Mouse (Mus musculus) 3134 (cell line): Measurements from ENCODE around the gene Plin5.

Source experiments
- DNase-seq: peaks from one replicate; pipeline ENCODE4 v3.0.0-alpha.2; 2011; ENCODE audit warnings: low spot score; ENCODE audit not compliant: insufficient read length; ENCODE audit errors: extremely low read depth

Gene Plin5

GRCm38 (mm10) chr17:56133457-56134363, 16.3 kb upstream of the Plin5 start:
- peak; percentile 83 for DNase-seq

GRCm38 (mm10) chr17:56132661-56133060, 15.3 kb upstream of the Plin5 start:
- peak; percentile 57 for DNase-seq

GRCm38 (mm10) chr17:56131814-56132213, 14.4 kb upstream of the Plin5 start:
- peak; percentile 54 for DNase-seq

- DNase-seq: no peak
Observed at GRCm38 (mm10) chr17:56131136-56131535, 13.7 kb upstream of the Plin5 start.

GRCm38 (mm10) chr17:56128246-56128645, 10.8 kb upstream of the Plin5 start:
- DNase-seq: no peak

- no peak for DNase-seq
Observed at GRCm38 (mm10) chr17:56126175-56126574, 8.8 kb upstream of the Plin5 start.

- DNase-seq: no peak
Observed at GRCm38 (mm10) chr17:56125276-56125630, 7.9 kb upstream of the Plin5 start.

- no peak for DNase-seq
Observed at GRCm38 (mm10) chr17:56124377-56125275, 7.2 kb upstream of the Plin5 start.

- no peak for DNase-seq
Observed at GRCm38 (mm10) chr17:56123681-56124340, 6.4 kb upstream of the Plin5 start.

GRCm38 (mm10) chr17:56123161-56123560, 5.8 kb upstream of the Plin5 start:
- DNase-seq: no peak

- DNase-seq: no peak
Observed at GRCm38 (mm10) chr17:56121826-56122225, 4.4 kb upstream of the Plin5 start, which contains the start of gene Lrg1. TSS of gene Lrg1 (minus strand) at chr17:56122001.

GRCm38 (mm10) chr17:56119981-56120880, 2.8 kb upstream of the Plin5 start:
- DNase-seq: no peak

- DNase-seq: no peak
Observed at GRCm38 (mm10) chr17:56119431-56119830, 2.0 kb upstream of the Plin5 start.

- DNase-seq: no peak
Observed at GRCm38 (mm10) chr17:56116193-56116592, 1.2 kb downstream of the Plin5 start.

- DNase-seq: no peak
Observed at GRCm38 (mm10) chr17:56112743-56113142, 4.7 kb downstream of the Plin5 start.

- DNase-seq: peak; percentile 49
Observed at GRCm38 (mm10) chr17:56111864-56112263, 5.5 kb downstream of the Plin5 start.

GRCm38 (mm10) chr17:56111021-56111420, 6.4 kb downstream of the Plin5 start:
- no peak for DNase-seq

- peak; percentile 59 for DNase-seq
Observed at GRCm38 (mm10) chr17:56110571-56110970, 6.8 kb downstream of the Plin5 start.

GRCm38 (mm10) chr17:56109219-56110051, 8.0 kb downstream of the Plin5 start, which contains the start of gene Plin4:
TSS of gene Plin4 (minus strand) at chr17:56109803.
- peak; percentile 91 for DNase-seq
